Mouse (Mus musculus) limb, embryonic 10.5 days (tissue): ENCODE measurements at regions not wholly inside any gene's neighbourhood (a gene's known extent, or its start where the extent isn't known, plus 50 kb on each side); places are given as distances from the start of the nearest gene placed in this dataset.

Source experiments
- DNase-seq: peaks from one replicate; pipeline ENCODE4 v3.0.0-alpha.2; 2017; ENCODE audit warnings: low spot score
- H3K27ac ChIP-seq: fragments of 300-500 bp; sonication (generic); 2 replicates; pipeline ENCODE4 v1.5.1; 2016; ENCODE audit warnings: mild to moderate bottlenecking
- H3K27me3 ChIP-seq: fragments of 300-500 bp; sonication (generic); 2 replicates; pipeline ENCODE4 v1.6.1; 2016; ENCODE audit warnings: low read depth, mild to moderate bottlenecking; ENCODE audit not compliant: poor library complexity, severe bottlenecking
- H3K36me3 ChIP-seq: fragments of 300-500 bp; sonication (generic); 2 replicates; pipeline ENCODE4 v1.6.1; 2016; ENCODE audit warnings: mild to moderate bottlenecking, moderate library complexity
- H3K4me1 ChIP-seq: fragments of 300-500 bp; sonication (generic); 2 replicates; pipeline ENCODE4 v1.6.1; 2016
- H3K4me3 ChIP-seq: fragments of 300-500 bp; sonication (generic); 2 replicates; pipeline ENCODE4 v1.5.1; 2016; ENCODE audit warnings: mild to moderate bottlenecking, moderate library complexity
- H3K9me3 ChIP-seq: fragments of 300-500 bp; sonication (generic); replicated peaks from 2 replicates; pipeline ENCODE4 v1.6.1; 2016; ENCODE audit warnings: mild to moderate bottlenecking
- WGBS: fragments of 180-500 bp; shearing (Covaris S2); methylation state at CpG from one replicate; pipeline ENCODE4 v1.1.7; 2016; 5-methylcytosine and 5-hydroxymethylcytosine counted together

DNA sequence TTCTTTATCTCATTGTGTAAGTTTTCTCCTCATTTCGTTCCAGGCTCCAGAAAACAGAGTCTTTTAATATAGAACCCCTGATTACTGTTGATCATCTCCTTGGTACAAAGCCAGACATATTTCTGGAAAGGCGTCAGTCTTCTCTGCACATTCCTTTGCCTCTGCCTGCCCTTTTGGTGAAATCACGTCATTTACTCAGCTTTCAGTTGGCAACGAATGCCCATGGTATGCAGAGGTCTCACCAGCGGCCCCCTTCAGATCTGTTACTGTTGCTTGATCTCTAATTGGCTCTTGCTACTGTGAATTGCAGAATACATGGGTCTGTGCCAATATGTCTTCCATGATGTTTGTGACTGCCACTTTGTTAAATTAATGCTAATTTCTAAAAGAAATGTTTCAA is 412.0 kb upstream of the Pitx2 start:
- DNase-seq, result no peak
- no peaks in the 10 kb centered on the region for H3K4me1 ChIP-seq
- 86% methylated on average over 5 of the region's 5 CpGs for WGBS
- no peaks in the 10 kb centered on the region for H3K27me3 ChIP-seq
- no peaks in the 10 kb centered on the region for H3K9me3 ChIP-seq
- no peak overlapping the region for H3K4me3 ChIP-seq
- H3K27ac ChIP-seq, result no peak overlapping the region
- no peaks in the 10 kb centered on the region for H3K36me3 ChIP-seq

DNA sequence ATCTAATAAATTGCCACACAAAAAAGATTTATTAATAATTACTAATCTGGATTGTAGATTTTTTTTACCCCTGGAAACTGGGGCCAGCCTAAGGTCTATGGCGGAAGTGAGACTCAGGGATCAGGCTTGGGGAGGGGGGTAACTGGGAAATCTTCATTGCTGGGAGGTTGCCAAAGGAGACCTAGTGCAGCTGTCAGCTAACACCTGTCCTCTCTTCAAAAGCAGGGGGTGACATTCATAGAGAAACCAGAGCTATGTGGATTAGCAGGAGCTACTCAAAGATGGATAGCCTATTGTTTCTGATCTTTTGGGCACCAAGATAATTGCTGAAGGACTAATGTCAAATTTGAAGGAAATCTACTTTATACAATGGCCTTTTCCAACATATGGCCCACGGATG is 403.7 kb upstream of the Pitx2 start:
- no peak overlapping the region for H3K4me3 ChIP-seq
- H3K27ac ChIP-seq, result no peak overlapping the region
- H3K27me3 ChIP-seq, result no peaks in the 10 kb centered on the region
- H3K9me3 ChIP-seq, result no peaks in the 10 kb centered on the region
- 88% methylated on average over 2 of the region's 2 CpGs for WGBS
- H3K36me3 ChIP-seq, result no peaks in the 10 kb centered on the region
- no peak for DNase-seq
- no peaks in the 10 kb centered on the region for H3K4me1 ChIP-seq

DNA sequence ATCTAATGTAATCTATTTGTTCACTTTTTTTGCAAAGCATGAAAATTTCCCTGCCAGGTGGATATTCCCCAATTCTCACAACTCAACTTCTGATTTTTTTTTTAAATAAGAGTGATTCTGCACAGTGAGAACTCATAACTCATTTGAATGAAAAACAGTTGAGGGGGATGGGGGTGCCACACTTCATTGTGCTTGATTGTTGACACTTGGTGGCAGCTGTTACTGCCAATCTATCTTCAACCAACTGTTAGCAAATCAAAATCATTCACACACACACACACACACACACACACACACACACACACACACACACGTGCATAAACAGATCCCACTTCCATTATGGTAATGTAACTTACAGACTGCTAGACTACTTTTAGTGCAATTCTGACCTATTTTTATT is 401.8 kb upstream of the Pitx2 start:
- no peak overlapping the region for H3K4me3 ChIP-seq
- H3K36me3 ChIP-seq, result no peaks in the 10 kb centered on the region
- H3K27me3 ChIP-seq, result no peaks in the 10 kb centered on the region
- no peaks in the 10 kb centered on the region for H3K4me1 ChIP-seq
- H3K9me3 ChIP-seq, result no peaks in the 10 kb centered on the region
- no peak for DNase-seq
- H3K27ac ChIP-seq, result no peak overlapping the region
- WGBS, result 70% methylated on average over 1 of the region's 1 CpGs

DNA sequence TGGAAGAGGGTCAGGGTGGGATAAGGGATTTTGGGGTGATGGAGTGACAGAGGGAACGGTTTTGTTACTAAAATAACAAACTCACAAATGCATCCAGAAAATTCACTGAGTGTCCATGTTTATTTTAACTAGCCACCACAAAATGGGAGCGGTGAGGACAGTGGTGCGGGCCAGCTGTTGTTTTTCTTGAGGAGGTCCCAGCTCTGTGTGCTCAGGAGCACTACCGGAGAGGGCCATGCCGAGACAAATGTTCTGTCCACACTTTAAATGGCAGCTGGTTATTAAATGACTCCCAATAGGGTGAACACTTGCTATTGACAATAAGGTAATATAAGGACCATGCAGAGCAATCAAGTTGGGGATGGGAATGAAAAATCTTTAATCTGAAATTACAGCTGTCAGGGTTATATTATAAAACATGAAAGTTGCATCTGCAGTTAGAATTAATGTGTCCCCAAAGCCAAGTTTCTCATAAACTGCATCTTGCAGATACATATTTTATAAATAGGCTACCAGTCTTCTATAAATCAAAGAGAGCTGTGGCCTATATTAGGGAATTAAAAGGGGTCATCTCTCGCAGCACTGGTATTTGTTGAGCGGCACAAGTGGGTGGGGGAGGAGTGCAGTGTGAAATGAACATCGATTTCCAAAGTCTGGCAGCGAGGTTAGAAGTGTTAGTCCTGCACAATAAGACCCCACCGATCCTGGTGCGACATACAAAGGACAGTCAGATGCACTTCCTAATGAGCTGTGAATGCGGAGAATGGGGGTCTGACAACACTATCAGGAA is 370.1 kb upstream of the Pitx2 start:
- H3K9me3 ChIP-seq, result no peaks in the 10 kb centered on the region
- H3K4me3 ChIP-seq, result no peak overlapping the region
- no peaks in the 10 kb centered on the region for H3K4me1 ChIP-seq
- H3K27me3 ChIP-seq, result no peaks in the 10 kb centered on the region
- no peak for DNase-seq
- no peak overlapping the region for H3K27ac ChIP-seq
- no peaks in the 10 kb centered on the region for H3K36me3 ChIP-seq
- 72% methylated on average over 12 of the region's 12 CpGs for WGBS

DNA sequence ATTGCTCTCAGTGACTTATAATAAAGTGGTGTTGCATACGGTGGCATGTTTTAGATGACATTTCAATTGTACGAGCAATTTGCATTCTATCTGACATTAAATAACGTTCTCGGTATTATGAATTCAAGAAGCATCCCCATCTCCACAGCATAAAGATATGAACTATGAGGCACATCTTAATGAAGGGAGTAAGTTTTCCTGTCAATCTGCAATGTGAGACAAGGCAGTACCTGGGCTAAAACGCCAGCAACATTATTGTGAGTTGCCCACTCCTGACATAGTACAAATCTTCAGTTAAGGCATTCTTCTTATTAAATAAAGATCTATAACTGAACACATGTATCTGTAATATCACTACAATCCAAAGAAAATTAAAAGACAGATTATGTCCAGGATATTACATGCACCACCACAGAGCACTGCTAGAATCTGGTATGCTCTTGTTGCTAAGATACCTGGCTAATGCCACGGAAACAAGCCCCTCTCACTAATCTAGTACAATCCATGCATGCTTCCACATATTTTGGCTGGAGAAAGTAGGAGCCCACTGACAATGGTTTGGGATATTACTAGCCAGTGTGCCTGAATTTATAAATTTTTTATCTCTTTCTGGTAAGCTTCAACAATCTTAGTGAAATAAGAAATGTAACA is 349.2 kb upstream of the Pitx2 start:
- Histone ChIP-seq H3K4me3 (no peak overlapping the region), H3K9me3 (no peaks in the 10 kb centered on the region), H3K27ac (no peak overlapping the region), H3K27me3 (no peaks in the 10 kb centered on the region), H3K4me1 (0 out of 2 replicates have a peak, but pooled peaks cover 2% of the 10 kb centered on the region), H3K36me3 (no peaks in the 10 kb centered on the region)
- no peak for DNase-seq
- WGBS, result 89% methylated on average over 6 of the region's 6 CpGs

DNA sequence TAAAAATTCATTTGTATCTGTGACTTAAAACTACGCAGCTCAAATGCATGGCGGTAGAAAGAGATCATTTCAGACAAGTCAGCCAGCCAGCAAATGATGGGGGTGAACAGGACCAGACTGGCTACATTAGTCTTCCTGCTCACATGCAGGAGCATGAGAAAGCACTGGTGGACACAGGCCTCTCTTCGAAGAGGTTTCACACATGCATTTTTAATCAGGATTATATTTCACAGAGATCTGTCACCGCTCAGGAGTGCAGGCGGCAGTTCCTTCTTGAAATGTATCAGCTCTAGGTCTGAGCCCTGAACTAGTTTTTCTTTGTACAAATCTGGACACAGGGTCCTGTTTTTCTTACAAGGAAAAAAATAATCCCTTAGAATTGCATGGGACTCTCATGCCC is 343.2 kb upstream of the Pitx2 start:
- DNase-seq, result peak; percentile 30
- H3K36me3 ChIP-seq, result no peaks in the 10 kb centered on the region
- no peaks in the 10 kb centered on the region for H3K9me3 ChIP-seq
- H3K4me1 ChIP-seq, result 0 out of 2 replicates have a peak, but pooled peaks cover 2% of the 10 kb centered on the region
- no peaks in the 10 kb centered on the region for H3K27me3 ChIP-seq
- WGBS, result 61% methylated on average over 5 of the region's 5 CpGs
- H3K4me3 ChIP-seq, result no peak overlapping the region
- no peak overlapping the region for H3K27ac ChIP-seq

DNA sequence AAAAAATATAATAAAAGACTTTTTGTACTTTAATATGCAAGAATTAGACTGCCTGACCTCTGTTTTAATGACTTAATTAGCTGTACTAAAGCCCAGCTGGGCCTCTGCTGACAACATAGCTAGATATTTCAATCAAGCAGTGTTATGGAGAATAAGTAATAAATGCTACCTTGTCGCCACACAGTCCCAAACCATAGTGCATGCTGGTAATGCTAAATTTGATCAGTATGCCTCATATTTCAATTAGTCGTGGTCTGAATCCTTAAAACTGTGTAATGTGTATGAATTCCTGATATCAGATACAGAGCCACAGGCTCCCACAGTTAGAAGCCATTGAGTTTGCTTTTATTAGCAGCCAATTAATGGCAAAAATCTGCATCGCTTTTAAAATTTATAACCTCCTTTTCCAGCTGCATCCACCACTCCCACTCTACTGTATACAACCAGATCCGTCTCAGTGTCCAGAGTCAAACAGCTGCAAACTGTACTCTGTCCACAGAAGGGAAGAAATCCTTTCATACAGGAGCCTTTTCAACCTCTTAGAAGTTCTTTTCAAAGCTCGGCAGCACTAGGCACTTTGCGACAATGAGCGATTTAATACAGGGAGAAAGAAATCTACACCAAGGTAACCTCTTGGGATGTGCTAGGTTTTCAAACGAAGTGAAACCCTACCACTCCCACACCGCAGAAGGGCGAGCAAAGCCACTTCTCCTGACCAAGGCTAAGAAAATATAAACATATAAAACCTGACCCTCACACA is 317.8 kb upstream of the Pitx2 start:
- no peak overlapping the region for H3K27ac ChIP-seq
- H3K36me3 ChIP-seq, result no peaks in the 10 kb centered on the region
- WGBS, result 72% methylated on average over 10 of the region's 10 CpGs
- H3K27me3 ChIP-seq, result no peaks in the 10 kb centered on the region
- peaks cover 6% of the 10 kb centered on the region; the same call in 1 of the 2 replicates for H3K4me1 ChIP-seq
- DNase-seq, result no peak
- no peak overlapping the region for H3K4me3 ChIP-seq
- H3K9me3 ChIP-seq, result no peaks in the 10 kb centered on the region

DNA sequence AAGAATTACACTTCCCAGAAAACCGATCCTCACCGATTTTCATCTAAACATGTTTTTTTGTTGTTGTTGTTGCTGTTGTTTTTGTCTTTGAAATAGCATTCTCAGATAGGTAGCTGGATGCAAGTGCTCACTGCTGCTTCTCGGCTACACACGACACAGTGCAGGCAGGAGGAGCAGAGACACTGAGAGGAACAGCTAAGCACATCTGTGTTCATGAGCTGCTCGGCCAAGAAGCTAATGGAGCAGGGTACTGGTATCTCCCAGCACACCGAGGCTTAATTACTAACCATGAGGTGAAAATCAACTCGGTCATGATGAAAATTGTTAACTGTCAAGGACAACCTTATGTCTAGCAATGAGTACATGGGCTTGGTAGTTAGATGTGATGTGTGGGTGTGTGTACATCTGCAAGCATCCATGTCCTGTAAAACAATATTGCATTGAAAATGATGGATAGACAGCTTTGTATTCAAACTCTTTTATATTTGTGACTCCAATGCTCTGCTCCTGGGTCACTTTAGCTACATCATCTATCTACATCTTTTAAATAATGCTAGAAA is 316.0 kb upstream of the Pitx2 start:
- 80% methylated on average over 7 of the region's 7 CpGs for WGBS
- peaks cover 6% of the 10 kb centered on the region; the same call in 1 of the 2 replicates for H3K4me1 ChIP-seq
- H3K27me3 ChIP-seq, result no peaks in the 10 kb centered on the region
- no peak overlapping the region for H3K4me3 ChIP-seq
- DNase-seq, result no peak
- no peaks in the 10 kb centered on the region for H3K9me3 ChIP-seq
- H3K36me3 ChIP-seq, result no peaks in the 10 kb centered on the region
- H3K27ac ChIP-seq, result no peak overlapping the region

DNA sequence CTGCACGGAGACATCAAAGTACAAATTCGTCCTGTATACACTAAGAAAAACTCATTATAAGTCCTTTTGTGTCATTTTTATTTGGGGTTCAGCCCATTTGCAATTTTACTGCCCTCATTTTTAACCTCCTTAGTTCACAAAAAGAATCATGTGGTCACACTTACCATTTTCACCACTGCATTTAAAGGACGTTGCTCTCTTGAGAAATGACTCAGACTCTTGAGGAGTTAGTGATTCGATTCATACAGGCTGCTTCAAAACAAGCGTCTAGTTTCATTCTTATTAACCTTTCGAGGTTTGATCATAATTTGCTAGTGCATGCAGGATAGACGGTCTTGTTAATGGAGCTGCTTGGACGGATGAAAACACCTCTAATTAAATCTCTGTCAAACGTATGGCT is 313.0 kb upstream of the Pitx2 start:
- H3K27me3 ChIP-seq, result no peaks in the 10 kb centered on the region
- H3K36me3 ChIP-seq, result no peaks in the 10 kb centered on the region
- no peaks in the 10 kb centered on the region for H3K9me3 ChIP-seq
- peaks cover 4% of the 10 kb centered on the region; the same call in 1 of the 2 replicates for H3K4me1 ChIP-seq
- no peak overlapping the region for H3K27ac ChIP-seq
- DNase-seq, result no peak
- 74% methylated on average over 9 of the region's 9 CpGs for WGBS
- no peak overlapping the region for H3K4me3 ChIP-seq

DNA sequence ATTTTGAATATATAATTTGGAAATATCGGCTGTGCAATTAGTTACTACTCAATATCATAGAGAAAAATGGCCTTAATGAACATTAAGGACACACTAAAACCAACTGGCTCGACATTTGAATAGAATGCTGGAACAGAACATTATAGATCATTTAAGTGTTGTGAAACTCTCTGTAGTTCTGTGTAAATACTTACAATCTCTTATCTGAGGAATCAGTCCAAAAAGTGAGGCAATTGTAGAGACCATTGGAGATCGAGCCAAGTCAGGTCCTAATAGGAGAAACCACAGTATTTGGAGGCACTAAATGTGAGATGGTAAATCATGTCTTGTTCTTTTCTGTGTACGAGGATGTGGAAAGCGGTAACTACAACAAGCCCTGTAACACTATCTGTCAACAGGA is 308.6 kb upstream of the Pitx2 start:
- no peak overlapping the region for H3K27ac ChIP-seq
- H3K4me3 ChIP-seq, result no peak overlapping the region
- no peak for DNase-seq
- 90% methylated on average over 5 of the region's 5 CpGs for WGBS
- no peaks in the 10 kb centered on the region for H3K27me3 ChIP-seq
- no peaks in the 10 kb centered on the region for H3K36me3 ChIP-seq
- no peaks in the 10 kb centered on the region for H3K4me1 ChIP-seq
- H3K9me3 ChIP-seq, result no peaks in the 10 kb centered on the region

DNA sequence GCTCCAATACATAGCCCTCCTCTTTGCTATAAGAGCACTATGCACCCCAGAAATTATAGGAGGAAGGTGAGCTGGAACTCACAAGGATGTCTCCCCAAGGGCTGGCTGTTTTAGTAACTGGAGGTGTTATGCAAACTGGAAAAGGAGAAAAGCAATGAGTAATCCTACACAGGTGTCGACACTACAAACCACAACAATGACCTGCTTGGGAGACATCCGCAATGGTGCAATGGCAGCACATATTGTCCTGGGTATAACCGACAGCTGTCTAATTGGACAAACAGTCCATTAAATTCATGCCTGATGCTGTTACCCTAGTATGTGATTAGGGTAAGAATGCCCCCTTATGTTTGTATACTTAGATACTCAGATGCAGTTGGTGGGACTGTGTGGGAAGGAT is 303.1 kb upstream of the Pitx2 start:
- H3K27ac ChIP-seq, result no peak overlapping the region
- H3K9me3 ChIP-seq, result no peaks in the 10 kb centered on the region
- H3K27me3 ChIP-seq, result no peaks in the 10 kb centered on the region
- no peak for DNase-seq
- no peak overlapping the region for H3K4me3 ChIP-seq
- WGBS, result 94% methylated on average over 3 of the region's 3 CpGs
- H3K4me1 ChIP-seq, result no peaks in the 10 kb centered on the region
- H3K36me3 ChIP-seq, result no peaks in the 10 kb centered on the region

DNA sequence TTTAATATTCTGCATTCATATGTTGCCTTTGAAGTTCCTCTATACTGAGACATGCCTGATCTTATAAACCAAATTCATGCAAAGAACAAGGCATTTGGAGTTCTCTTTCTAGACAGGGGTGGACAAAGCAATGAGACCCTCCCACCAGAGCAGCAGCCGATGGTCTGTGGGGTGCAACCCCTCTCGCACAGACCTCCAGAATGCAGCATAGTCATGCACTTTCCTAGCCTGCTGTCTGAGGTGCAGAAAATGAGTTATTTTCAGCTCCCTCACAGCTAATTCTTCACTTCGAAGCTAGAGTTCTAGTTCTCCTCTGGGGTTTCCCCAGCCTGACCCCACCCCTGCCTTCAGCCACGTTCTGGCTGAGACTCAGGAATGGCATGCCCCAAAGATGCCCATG is 288.6 kb upstream of the Pitx2 start:
- WGBS, result 42% methylated on average over 4 of the region's 4 CpGs
- H3K27me3 ChIP-seq, result no peaks in the 10 kb centered on the region
- no peaks in the 10 kb centered on the region for H3K9me3 ChIP-seq
- no peak for DNase-seq
- H3K4me3 ChIP-seq, result no peak overlapping the region
- H3K4me1 ChIP-seq, result 0 out of 2 replicates have a peak, but pooled peaks cover 3% of the 10 kb centered on the region
- no peak overlapping the region for H3K27ac ChIP-seq
- no peaks in the 10 kb centered on the region for H3K36me3 ChIP-seq

DNA sequence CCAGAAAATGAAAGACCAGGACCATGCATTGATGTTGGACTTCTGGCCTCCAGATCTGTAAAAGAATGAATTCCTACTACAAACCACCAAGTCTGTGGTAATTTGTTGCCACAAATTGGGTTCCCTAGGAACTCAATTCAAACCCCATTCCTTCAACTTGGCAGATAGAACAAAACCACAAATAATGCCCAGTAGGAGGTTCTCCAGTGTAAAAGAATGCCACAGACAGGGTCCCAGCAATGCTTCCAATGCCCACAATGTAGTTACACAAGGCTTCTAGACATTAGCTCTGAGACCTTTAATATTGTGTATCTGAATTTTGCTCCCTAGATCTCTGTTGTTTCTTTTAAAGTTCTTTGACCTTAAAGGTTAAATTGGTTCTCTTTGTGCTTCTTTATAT is 278.2 kb upstream of the Pitx2 start:
- Histone ChIP-seq H3K4me3 (no peak overlapping the region), H3K4me1 (no peaks in the 10 kb centered on the region), H3K9me3 (no peaks in the 10 kb centered on the region), H3K36me3 (no peaks in the 10 kb centered on the region), H3K27me3 (no peaks in the 10 kb centered on the region), H3K27ac (no peak overlapping the region)
- DNase-seq, result no peak
